Mouse (Mus musculus) kidney, embryonic 16.5 days (tissue): ENCODE results near the gene Zfp800. TPM values are rescaled to one million over a fixed set of nuclear protein-coding genes. Genes with fewer than 3 reads are reported as not detected.

Experiments used
- ATAC-seq: fragments of 200-750 bp; cut with Nextera tagmentation; 2 replicates; pipeline ENCODE4 v1.8.0; 2017; ENCODE audit warnings: moderate TSS enrichment; ENCODE audit not compliant: low FRiP score, low TSS enrichment
- H3K27ac ChIP-seq: fragments of 300-500 bp; sonication (generic); 2 replicates; pipeline ENCODE4 v1.5.1; 2014; ENCODE audit warnings: low read length
- H3K27me3 ChIP-seq: fragments of 300-500 bp; sonication (generic); 2 replicates; pipeline ENCODE4 v1.6.1; 2014; ENCODE audit warnings: low read length, control low read depth, mixed read lengths; ENCODE audit not compliant: insufficient read depth
- H3K36me3 ChIP-seq: fragments of 300-500 bp; sonication (generic); 2 replicates; pipeline ENCODE4 v1.6.1; 2014; ENCODE audit warnings: low read length, control low read depth, mixed read lengths; ENCODE audit not compliant: insufficient read depth
- H3K4me1 ChIP-seq: fragments of 300-500 bp; sonication (generic); 2 replicates; pipeline ENCODE4 v1.6.1; 2014; ENCODE audit warnings: low read length, control low read depth, mixed read lengths; ENCODE audit not compliant: insufficient read depth
- H3K4me2 ChIP-seq: fragments of 300-500 bp; sonication (generic); replicated peaks from 2 replicates; pipeline ENCODE4 v1.6.1; 2014; ENCODE audit warnings: low read depth, low read length
- H3K4me3 ChIP-seq: fragments of 300-500 bp; sonication (generic); 2 replicates; pipeline ENCODE4 v1.5.1; 2014; ENCODE audit warnings: mild to moderate bottlenecking, low read length
- H3K9ac ChIP-seq: fragments of 300-500 bp; sonication (generic); replicated peaks from 2 replicates; pipeline ENCODE4 v1.6.1; 2014; ENCODE audit warnings: low read length
- H3K9me3 ChIP-seq: fragments of 300-500 bp; sonication (generic); 2 replicates; pipeline ENCODE4 v1.6.1; 2016; ENCODE audit warnings: low read length, control low read depth
- WGBS: fragments of 180-500 bp; shearing (Covaris S2); extraction: QIAGEN DNeasy Blood & Tissue Kit; methylation state at CpG from one replicate; pipeline ENCODE4 v1.1.7; 2014; 5-methylcytosine and 5-hydroxymethylcytosine counted together
- polyA plus RNA-seq: library from polyadenylated mRNA; unstranded; fragments of >200 nt; fragmentation: Nextera tagmentation; extraction: Ambion mirVana; gene quantifications from 2 replicates; pipeline ENCODE4 v1.2.1, GENCODE M21; 2015

The Zfp800 gene
- polyA plus RNA-seq, 1 experiment from 2014 or later, result 13.5 TPM

DNA sequence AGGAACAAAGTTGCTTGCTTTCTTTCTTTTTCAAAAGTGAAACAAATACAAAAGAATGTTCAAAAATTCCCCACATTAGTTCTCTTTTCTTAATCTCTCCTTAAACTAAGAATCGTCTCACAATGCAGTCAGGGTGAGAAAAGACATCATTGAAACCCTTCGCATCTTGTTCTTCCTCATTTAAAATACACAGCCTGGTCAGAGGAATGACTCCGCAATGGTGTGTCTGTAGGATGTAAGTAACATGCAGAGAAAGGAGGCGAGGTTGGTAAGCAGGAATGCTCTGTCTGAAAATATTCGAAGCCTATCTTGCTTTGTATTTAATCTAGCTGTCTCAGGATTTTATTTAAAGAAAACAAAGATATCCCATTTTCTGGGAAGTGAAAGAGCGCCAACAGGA is 105.0 kb downstream of the Zfp800 start:
- no peaks in the 10 kb centered on the region for H3K27me3 ChIP-seq
- H3K4me1 ChIP-seq, result no peaks in the 10 kb centered on the region
- H3K36me3 ChIP-seq, result no peaks in the 10 kb centered on the region
- H3K4me3 ChIP-seq, result no peak overlapping the region
- no peak for ATAC-seq
- H3K9me3 ChIP-seq, result no peaks in the 10 kb centered on the region
- no peak overlapping the region for H3K4me2 ChIP-seq
- 83% methylated on average over 6 of the region's 6 CpGs for WGBS
- no peak overlapping the region for H3K27ac ChIP-seq
- no peak overlapping the region for H3K9ac ChIP-seq

GRCm38 (mm10) chr6:28279886-28280285 is 117.9 kb downstream of the Zfp800 start:
- Histone ChIP-seq H3K27ac (no peak overlapping the region), H3K4me1 (no peaks in the 10 kb centered on the region), H3K4me3 (no peak overlapping the region), H3K9me3 (no peaks in the 10 kb centered on the region), H3K27me3 (no peaks in the 10 kb centered on the region), H3K9ac (no peak overlapping the region), H3K4me2 (no peak overlapping the region), H3K36me3 (no peaks in the 10 kb centered on the region)
- ATAC-seq, result no peak
- 81% methylated on average over 2 of the region's 2 CpGs for WGBS

DNA sequence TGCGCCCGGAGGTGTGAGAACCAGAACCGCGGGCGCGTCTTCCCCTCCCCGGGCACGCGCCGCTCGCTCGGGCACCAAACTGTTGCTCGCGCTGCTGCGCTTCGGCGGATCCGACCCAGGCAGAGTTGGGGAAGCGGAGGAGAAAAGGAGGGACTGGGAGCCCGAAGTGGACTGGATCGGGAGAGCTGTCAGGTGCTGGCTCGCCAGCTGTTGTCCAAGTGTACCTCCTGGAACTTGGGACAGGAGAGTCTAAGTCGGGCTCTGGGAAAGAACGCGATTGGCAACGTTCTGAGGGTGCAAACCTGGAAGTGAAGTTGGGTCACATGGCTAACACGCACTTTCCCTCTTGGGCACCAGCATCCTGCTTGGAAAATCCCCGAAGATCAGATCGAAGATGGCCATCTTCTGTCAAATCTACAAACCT is 135.6 kb downstream of the Zfp800 start:
- peak overlapping the region; percentile 89 for H3K4me2 ChIP-seq
- peak overlapping the region; percentile 83 for H3K9ac ChIP-seq
- no peaks in the 10 kb centered on the region for H3K27me3 ChIP-seq
- 0 out of 2 replicates have a peak, but pooled peaks cover 6% of the 10 kb centered on the region for H3K36me3 ChIP-seq
- peak overlapping the region; percentile 93 for H3K27ac ChIP-seq
- WGBS, result under 1% methylated on average over 29 of the region's 29 CpGs
- ATAC-seq, result peak; percentile 72; the same call in 1 of the 2 replicates
- H3K9me3 ChIP-seq, result no peaks in the 10 kb centered on the region
- H3K4me1 ChIP-seq, result peaks cover 10% of the 10 kb centered on the region
- peak overlapping the region; percentile 94 for H3K4me3 ChIP-seq

DNA sequence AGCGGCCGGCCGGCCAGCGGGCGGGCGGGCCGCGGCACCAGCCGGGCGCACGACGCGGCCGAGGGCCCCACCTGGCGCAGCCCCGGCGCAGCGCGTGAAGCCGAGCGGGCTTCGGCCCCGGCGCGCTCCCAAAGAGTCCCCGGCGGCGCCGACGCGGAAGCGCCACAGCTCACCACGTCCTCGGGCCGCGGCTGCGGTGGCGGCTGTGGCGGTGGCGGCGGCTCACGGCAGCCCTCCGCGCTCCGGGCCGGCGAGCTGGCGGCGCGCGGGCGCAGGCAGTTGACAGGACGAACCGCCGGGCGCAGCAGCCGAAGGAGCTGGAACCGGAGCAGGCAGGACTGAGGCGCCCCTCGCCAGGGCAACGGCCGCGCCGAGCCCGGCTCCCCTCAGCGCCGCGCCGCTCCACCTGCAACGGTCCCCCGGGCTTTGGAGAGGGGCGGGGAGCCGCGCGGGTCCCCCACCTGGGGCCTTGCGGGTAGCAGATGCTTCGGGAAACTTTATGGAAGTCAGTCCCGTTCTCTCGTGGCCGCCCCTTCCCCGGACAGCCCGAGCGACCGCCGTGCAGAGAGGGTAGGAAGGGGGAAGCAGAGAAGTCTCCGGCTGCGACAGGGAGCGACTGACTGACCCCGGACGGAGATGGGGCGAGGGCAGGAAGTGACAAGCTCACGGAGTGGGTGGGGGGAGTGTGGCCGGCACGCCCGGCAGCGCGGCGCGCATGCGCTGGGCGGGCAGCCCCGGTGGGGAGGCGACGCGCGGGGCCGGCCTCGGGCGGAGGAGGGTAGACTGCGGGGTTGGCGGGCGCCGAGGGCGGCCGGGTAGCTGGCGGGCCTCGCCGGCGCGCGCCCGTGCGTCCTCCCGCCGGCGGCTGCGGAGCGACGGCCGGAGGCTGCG is 136.3 kb downstream of the Zfp800 start:
- Histone ChIP-seq H3K9me3 (no peaks in the 10 kb centered on the region), H3K4me1 (peaks cover 10% of the 10 kb centered on the region), H3K36me3 (0 out of 2 replicates have a peak, but pooled peaks cover 6% of the 10 kb centered on the region), H3K4me3 (peak overlapping the region; percentile 94), H3K9ac (peak overlapping the region; percentile 83), H3K4me2 (peak overlapping the region; percentile 89), H3K27ac (peak overlapping the region; percentile 93), H3K27me3 (no peaks in the 10 kb centered on the region)
- peak; percentile 97 for ATAC-seq
- under 1% methylated on average over 97 of the region's 131 CpGs for WGBS

- H3K27ac ChIP-seq, result peak overlapping the region; percentile 93
- no peaks in the 10 kb centered on the region for H3K9me3 ChIP-seq
- WGBS, result 1% methylated on average over 53 of the region's 64 CpGs
- no peaks in the 10 kb centered on the region for H3K27me3 ChIP-seq
- H3K36me3 ChIP-seq, result 0 out of 2 replicates have a peak, but pooled peaks cover 6% of the 10 kb centered on the region
- peak overlapping the region; percentile 89 for H3K4me2 ChIP-seq
- peak overlapping the region; percentile 83 for H3K9ac ChIP-seq
- H3K4me3 ChIP-seq, result peak overlapping the region; percentile 94
- peaks cover 10% of the 10 kb centered on the region for H3K4me1 ChIP-seq
- peak; percentile 53 for ATAC-seq
These were observed 137.2 kb downstream of the Zfp800 start for GRCm38 (mm10) chr6:28260425-28261191.

DNA sequence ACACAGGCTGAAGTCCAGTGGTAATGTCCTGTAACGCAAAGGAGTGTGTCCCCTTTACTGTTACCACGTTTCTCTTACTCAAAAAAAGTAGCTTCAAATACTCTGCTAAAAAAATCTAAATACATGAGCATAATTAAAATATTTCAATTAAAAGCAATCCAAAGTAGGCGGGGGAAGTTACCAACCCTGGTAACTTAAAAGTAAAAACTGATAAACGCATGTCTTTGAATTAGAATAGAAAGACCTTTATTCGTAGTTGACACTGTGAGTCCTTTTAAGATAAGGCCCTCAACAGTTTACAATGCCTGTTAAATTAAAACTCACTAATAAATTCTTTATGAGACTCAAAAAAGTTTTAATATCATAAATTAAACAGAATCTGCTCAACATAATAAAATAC is 138.1 kb downstream of the Zfp800 start:
- H3K27me3 ChIP-seq, result no peaks in the 10 kb centered on the region
- no peak overlapping the region for H3K9ac ChIP-seq
- H3K9me3 ChIP-seq, result no peaks in the 10 kb centered on the region
- H3K4me1 ChIP-seq, result peaks cover 10% of the 10 kb centered on the region
- no peak for ATAC-seq
- no peak overlapping the region for H3K4me3 ChIP-seq
- H3K36me3 ChIP-seq, result 0 out of 2 replicates have a peak, but pooled peaks cover 6% of the 10 kb centered on the region
- no peak overlapping the region for H3K4me2 ChIP-seq
- 94% methylated on average over 5 of the region's 5 CpGs for WGBS
- H3K27ac ChIP-seq, result no peak overlapping the region

DNA sequence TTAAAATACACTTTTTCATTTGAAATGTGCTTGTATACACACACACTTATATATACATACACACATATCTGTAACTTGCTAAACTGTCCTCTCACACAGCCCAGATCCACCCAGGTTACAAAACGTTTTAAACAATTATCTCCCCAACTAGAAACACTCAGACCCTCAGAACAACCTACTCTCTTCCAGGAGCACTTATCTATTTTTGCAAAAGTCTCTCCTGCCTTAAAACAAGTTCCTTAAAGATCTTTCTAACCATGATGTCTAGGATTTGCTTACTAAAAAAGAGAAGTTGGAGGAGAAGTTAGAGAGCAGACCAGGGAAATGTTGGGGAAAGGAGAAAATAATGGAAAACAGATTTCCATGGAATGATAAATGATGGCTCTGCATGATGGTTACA is 139.4 kb downstream of the Zfp800 start:
- 73% methylated on average over 1 of the region's 1 CpGs for WGBS
- no peak for ATAC-seq
- no peak overlapping the region for H3K27ac ChIP-seq
- no peak overlapping the region for H3K4me3 ChIP-seq
- H3K4me2 ChIP-seq, result no peak overlapping the region
- H3K9ac ChIP-seq, result no peak overlapping the region
- no peaks in the 10 kb centered on the region for H3K9me3 ChIP-seq
- 0 out of 2 replicates have a peak, but pooled peaks cover 11% of the 10 kb centered on the region for H3K36me3 ChIP-seq
- H3K27me3 ChIP-seq, result no peaks in the 10 kb centered on the region
- H3K4me1 ChIP-seq, result peaks cover 10% of the 10 kb centered on the region

- no peak for ATAC-seq
- Histone ChIP-seq H3K36me3 (0 out of 2 replicates have a peak, but pooled peaks cover 11% of the 10 kb centered on the region), H3K4me3 (no peak overlapping the region), H3K27ac (no peak overlapping the region), H3K27me3 (no peaks in the 10 kb centered on the region), H3K9me3 (no peaks in the 10 kb centered on the region), H3K4me2 (no peak overlapping the region), H3K4me1 (peaks cover 9% of the 10 kb centered on the region), H3K9ac (no peak overlapping the region)
- WGBS, result 84% methylated on average over 1 of the region's 1 CpGs
These were observed 140.0 kb downstream of the Zfp800 start for GRCm38 (mm10) chr6:28257772-28258171.

DNA sequence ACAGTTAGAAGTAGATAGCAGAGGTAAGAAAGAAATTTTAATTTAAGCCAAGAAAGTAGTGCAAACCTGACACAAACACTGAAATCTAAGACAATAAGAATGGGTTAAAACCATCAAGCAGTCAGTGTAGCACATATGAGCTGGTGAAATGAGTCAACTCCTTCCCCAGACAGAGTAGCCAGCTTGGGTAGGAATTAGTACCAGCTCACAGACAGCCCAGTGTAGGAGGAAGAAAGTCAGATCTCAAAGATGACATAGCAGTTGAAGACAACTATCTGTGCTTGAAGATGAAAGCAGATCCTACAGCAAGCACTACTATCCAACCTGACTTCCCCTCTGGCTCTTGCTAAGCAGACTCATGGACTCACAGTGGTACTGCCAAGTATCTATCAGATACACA is 145.0 kb downstream of the Zfp800 start:
- Histone ChIP-seq H3K4me1 (no peaks in the 10 kb centered on the region), H3K9ac (no peak overlapping the region), H3K27me3 (no peaks in the 10 kb centered on the region), H3K4me2 (no peak overlapping the region), H3K9me3 (no peaks in the 10 kb centered on the region), H3K36me3 (0 out of 2 replicates have a peak, but pooled peaks cover 13% of the 10 kb centered on the region), H3K27ac (no peak overlapping the region), H3K4me3 (no peak overlapping the region)
- ATAC-seq, result no peak
